Mouse (Mus musculus) cerebellum, adult 2 months (tissue): ENCODE measurements around the gene Mdn1.

Experiments used
- CTCF ChIP-seq: fragments of 200-500 bp; IDR thresholded peaks from 2 replicates; pipeline ENCODE4 v1.5.1; 2011; ENCODE audit warnings: low read depth, mild to moderate bottlenecking, control low read depth, low read length, moderate library complexity, borderline replicate concordance; ENCODE audit not compliant: insufficient read depth
- POLR2A ChIP-seq: fragments of 200-500 bp; IDR thresholded peaks from 2 replicates; pipeline ENCODE4 v1.6.1; 2011; ENCODE audit warnings: low read length, control low read depth, borderline replicate concordance; ENCODE audit not compliant: insufficient read depth

DNA sequence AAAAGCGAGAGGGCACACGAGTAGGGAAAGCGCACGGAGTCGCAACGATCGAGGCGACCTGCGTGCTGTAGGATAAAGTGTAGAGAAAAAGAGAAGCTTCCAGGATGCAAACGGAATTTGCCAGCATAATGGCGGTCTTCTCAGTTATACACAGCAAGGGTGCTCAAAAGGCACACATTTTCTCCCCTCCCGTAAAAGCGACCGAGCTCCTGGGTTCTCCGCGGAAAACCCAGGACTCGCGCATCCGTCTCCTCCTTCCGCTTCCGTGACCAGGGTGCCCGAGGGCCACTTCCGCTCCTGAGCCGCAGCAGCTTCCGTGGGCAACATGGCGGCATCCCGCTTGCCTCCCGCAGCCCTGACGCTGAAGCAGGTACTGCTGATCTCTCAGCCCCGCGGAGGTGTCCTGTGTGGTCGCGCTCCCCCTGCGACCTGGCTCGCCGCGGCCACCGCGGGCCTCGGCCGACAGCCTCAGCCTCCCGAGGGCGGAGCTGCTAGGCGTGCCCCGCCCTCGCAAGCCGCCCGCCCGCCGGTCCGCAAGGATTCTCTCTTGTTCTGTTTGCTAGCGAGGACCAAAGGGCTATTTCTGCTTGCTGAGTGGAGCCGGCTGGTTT lies 143.2 kb downstream of the Mdn1 start, which contains the start of gene Lyrm2:
- TF ChIP-seq CTCF (no peak), POLR2A (peak; percentile 65; the same call in 1 of the 2 replicates)
